Mouse (Mus musculus) stomach, embryonic 16.5 days (tissue): ENCODE results near the gene Ccdc163. TPM values are rescaled to one million over a fixed set of nuclear protein-coding genes. Genes with fewer than 3 reads are reported as not detected.

ENCODE experiments used
- ATAC-seq: fragments of 200-750 bp; cut with Nextera tagmentation; 2 replicates; pipeline ENCODE4 v1.8.0; 2017; ENCODE audit warnings: moderate number of reproducible peaks, moderate TSS enrichment; ENCODE audit not compliant: insufficient read depth, low FRiP score
- H3K27ac ChIP-seq: fragments of 300-500 bp; sonication (generic); 2 replicates; pipeline ENCODE4 v1.5.1; 2014; ENCODE audit warnings: low read length
- H3K27me3 ChIP-seq: fragments of 300-500 bp; sonication (generic); 2 replicates; pipeline ENCODE4 v1.6.1; 2014; ENCODE audit warnings: low read length, control low read depth, mixed read lengths; ENCODE audit not compliant: control insufficient read depth, insufficient read depth
- H3K36me3 ChIP-seq: fragments of 300-500 bp; sonication (generic); 2 replicates; pipeline ENCODE4 v1.6.1; 2014; ENCODE audit warnings: low read length; ENCODE audit not compliant: control insufficient read depth, insufficient read depth
- H3K4me1 ChIP-seq: fragments of 300-500 bp; sonication (generic); 2 replicates; pipeline ENCODE4 v1.6.1; 2014; ENCODE audit warnings: low read length, control low read depth, mixed read lengths; ENCODE audit not compliant: control insufficient read depth, insufficient read depth
- H3K4me2 ChIP-seq: fragments of 300-500 bp; sonication (generic); 2 replicates; pipeline ENCODE4 v1.6.1; 2014; ENCODE audit warnings: low read depth, low read length, mixed read lengths
- H3K4me3 ChIP-seq: fragments of 300-500 bp; sonication (generic); replicated peaks from 2 replicates; pipeline ENCODE4 v1.5.1; 2014; ENCODE audit warnings: mild to moderate bottlenecking, low read length
- H3K9ac ChIP-seq: fragments of 300-500 bp; sonication (generic); 2 replicates; pipeline ENCODE4 v1.6.1; 2014; ENCODE audit warnings: low read length
- H3K9me3 ChIP-seq: fragments of 300-500 bp; sonication (generic); replicated peaks from 2 replicates; pipeline ENCODE4 v1.6.1; 2016; ENCODE audit warnings: low read length, control low read depth; ENCODE audit not compliant: control insufficient read depth
- WGBS: fragments of 180-500 bp; shearing (Covaris S2); extraction: QIAGEN DNeasy Blood & Tissue Kit; methylation state at CpG from one replicate; pipeline ENCODE4 v1.1.7; 2014; 5-methylcytosine and 5-hydroxymethylcytosine counted together
- polyA plus RNA-seq: library from polyadenylated mRNA; unstranded; fragments of >200 nt; fragmentation: Nextera tagmentation; extraction: Ambion mirVana; gene quantifications from 2 replicates; pipeline ENCODE4 v1.2.1, GENCODE M21; 2015

Ccdc163 gene
- polyA plus RNA-seq, 1 experiment from 2014 or later = 27.6 TPM

- WGBS = 82% methylated on average over 3 of the region's 3 CpGs
- ATAC-seq = no peak
- H3K9me3 ChIP-seq = no peaks in the 10 kb centered on the region
Observed at GRCm38 (mm10) chr4:116777079-116777478, 68.8 kb downstream of the Ccdc163 start.

DNA sequence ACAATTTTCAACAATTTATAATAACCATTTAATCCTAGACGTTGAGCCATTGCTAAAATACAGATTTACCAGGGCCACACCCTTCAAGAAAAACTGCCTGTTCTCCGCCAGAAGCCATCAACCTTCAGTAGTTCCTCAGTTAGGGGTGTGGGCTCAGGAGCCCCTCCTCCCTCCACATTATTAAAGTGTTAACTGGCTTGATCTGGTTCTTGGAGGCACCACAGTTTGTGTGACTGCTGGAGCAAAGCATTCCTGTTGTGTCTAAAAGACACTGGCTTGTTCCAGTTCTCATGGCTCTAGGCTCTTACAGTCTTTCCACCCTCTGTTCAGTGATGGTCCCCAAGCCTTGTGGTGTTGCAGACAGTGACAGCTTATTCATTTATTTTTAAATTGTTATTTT, 72.2 kb downstream of the Ccdc163 start:
- Histone ChIP-seq H3K4me2 (no peak overlapping the region), H3K36me3 (no peaks in the 10 kb centered on the region), H3K4me3 (no peak overlapping the region), H3K27ac (no peak overlapping the region), H3K9ac (no peak overlapping the region), H3K9me3 (no peaks in the 10 kb centered on the region), H3K4me1 (no peaks in the 10 kb centered on the region), H3K27me3 (no peaks in the 10 kb centered on the region)
- ATAC-seq = no peak
- 62% methylated on average over 2 of the region's 2 CpGs for WGBS

More at GRCm38 (mm10) chr4:116777079-116777478, 68.8 kb downstream of the Ccdc163 start:
- Histone ChIP-seq H3K27me3 (no peaks in the 10 kb centered on the region), H3K27ac (no peak overlapping the region), H3K4me2 (no peak overlapping the region), H3K4me3 (no peak overlapping the region), H3K9ac (no peak overlapping the region), H3K4me1 (no peaks in the 10 kb centered on the region), H3K36me3 (no peaks in the 10 kb centered on the region)

GRCm38 (mm10) chr4:116781366-116781765, 73.1 kb downstream of the Ccdc163 start:
- H3K27me3 ChIP-seq = no peaks in the 10 kb centered on the region
- 53% methylated on average over 2 of the region's 2 CpGs for WGBS

GRCm38 (mm10) chr4:116782171-116782570, 73.9 kb downstream of the Ccdc163 start:
- Histone ChIP-seq H3K9ac (no peak overlapping the region), H3K4me2 (no peak overlapping the region), H3K4me3 (no peak overlapping the region), H3K4me1 (no peaks in the 10 kb centered on the region), H3K27ac (no peak overlapping the region), H3K27me3 (no peaks in the 10 kb centered on the region), H3K36me3 (no peaks in the 10 kb centered on the region), H3K9me3 (no peaks in the 10 kb centered on the region)
- WGBS = 41% methylated on average over 8 of the region's 8 CpGs
- no peak for ATAC-seq

More at GRCm38 (mm10) chr4:116781366-116781765, 73.1 kb downstream of the Ccdc163 start:
- no peaks in the 10 kb centered on the region for H3K36me3 ChIP-seq
- no peak overlapping the region for H3K27ac ChIP-seq
- H3K4me3 ChIP-seq = no peak overlapping the region
- no peak overlapping the region for H3K9ac ChIP-seq
- no peak for ATAC-seq
- H3K4me1 ChIP-seq = no peaks in the 10 kb centered on the region
- H3K9me3 ChIP-seq = no peaks in the 10 kb centered on the region
- H3K4me2 ChIP-seq = no peak overlapping the region

- H3K9me3 ChIP-seq = no peaks in the 10 kb centered on the region
- ATAC-seq = no peak
- H3K36me3 ChIP-seq = no peaks in the 10 kb centered on the region
- H3K9ac ChIP-seq = no peak overlapping the region
- H3K4me3 ChIP-seq = no peak overlapping the region
- no peak overlapping the region for H3K27ac ChIP-seq
- H3K4me2 ChIP-seq = no peak overlapping the region
- H3K4me1 ChIP-seq = no peaks in the 10 kb centered on the region
- 94% methylated on average over 1 of the region's 1 CpGs for WGBS
- no peaks in the 10 kb centered on the region for H3K27me3 ChIP-seq
Observed at GRCm38 (mm10) chr4:116786587-116786986, 78.3 kb downstream of the Ccdc163 start.

DNA sequence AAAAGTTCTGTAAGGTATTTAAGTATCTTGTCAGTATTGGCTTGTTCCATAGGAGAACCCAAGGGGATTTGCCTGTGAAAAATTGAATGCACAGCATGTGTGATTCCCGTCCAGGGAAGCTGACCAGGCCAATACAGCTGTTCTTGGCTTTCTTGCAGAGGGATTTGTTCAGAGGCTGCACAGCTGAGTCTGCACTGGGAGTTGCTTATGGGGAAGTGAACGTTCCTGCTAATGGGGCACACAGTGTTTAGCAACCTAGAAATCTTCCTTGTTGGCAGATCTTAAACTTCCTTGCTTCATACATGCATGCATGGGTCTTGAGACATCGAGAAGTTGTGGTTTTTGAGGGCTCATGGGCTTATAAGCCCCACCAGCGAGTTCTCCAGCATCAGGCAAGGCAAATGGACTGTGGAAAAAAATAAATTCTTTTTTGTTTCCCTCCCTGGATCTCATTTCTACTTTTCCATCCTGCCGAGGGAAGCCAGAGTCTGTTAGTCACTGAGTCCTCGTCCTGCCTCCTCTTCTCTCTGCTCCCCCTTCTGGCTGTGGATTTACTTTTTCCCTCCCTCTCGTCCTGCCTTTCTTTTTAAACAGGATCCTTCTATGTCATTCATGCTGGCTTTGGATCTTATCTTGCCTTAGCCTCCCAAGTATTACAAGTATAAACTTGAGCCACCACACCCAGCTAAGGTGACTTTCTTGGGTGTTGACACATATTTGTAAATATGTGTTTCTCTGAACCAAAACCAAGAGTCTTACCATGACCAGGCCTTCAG, 79.9 kb downstream of the Ccdc163 start:
- Histone ChIP-seq H3K36me3 (no peaks in the 10 kb centered on the region), H3K27me3 (no peaks in the 10 kb centered on the region), H3K4me1 (no peaks in the 10 kb centered on the region), H3K9me3 (no peaks in the 10 kb centered on the region), H3K4me3 (no peak overlapping the region), H3K27ac (peak overlapping the region; percentile 50), H3K4me2 (no peak overlapping the region; the same call in 1 of the 2 replicates), H3K9ac (0 out of 2 replicates have a peak overlapping the region, but pooled peaks have one; percentile 4)
- no peak for ATAC-seq
- 36% methylated on average over 7 of the region's 7 CpGs for WGBS

GRCm38 (mm10) chr4:116788956-116789355, 80.6 kb downstream of the Ccdc163 start:
- no peak overlapping the region for H3K4me3 ChIP-seq
- H3K4me1 ChIP-seq = no peaks in the 10 kb centered on the region
- H3K36me3 ChIP-seq = no peaks in the 10 kb centered on the region
- peak overlapping the region; percentile 50; the same call in 1 of the 2 replicates for H3K27ac ChIP-seq
- 3% methylated on average over 3 of the region's 3 CpGs for WGBS
- no peak overlapping the region for H3K4me2 ChIP-seq
- no peaks in the 10 kb centered on the region for H3K9me3 ChIP-seq
- H3K27me3 ChIP-seq = no peaks in the 10 kb centered on the region
- ATAC-seq = peak; percentile 68; the same call in 1 of the 2 replicates
- no peak overlapping the region for H3K9ac ChIP-seq

DNA sequence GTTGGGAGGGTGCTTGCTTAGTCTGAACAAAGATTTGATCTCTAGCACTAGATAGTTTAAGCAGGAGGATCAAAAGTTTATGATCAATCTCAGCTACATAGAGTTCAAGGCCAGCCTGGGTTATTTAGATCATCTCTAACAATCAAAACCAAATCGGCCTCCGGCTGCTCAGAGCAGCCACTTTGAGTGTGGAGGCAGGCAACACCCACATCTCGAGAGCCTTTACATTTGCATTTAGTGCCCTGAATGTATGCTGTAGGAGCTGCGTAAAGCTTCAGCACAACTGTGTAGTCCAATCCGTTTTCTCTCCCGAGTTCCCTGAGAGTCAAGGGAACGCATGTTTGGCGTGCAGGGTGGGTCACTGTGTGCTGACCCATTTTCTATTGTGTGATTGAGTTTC, 84.1 kb downstream of the Ccdc163 start:
- WGBS = 80% methylated on average over 8 of the region's 8 CpGs
- H3K9ac ChIP-seq = no peak overlapping the region
- no peak overlapping the region for H3K4me2 ChIP-seq
- no peaks in the 10 kb centered on the region for H3K36me3 ChIP-seq
- no peak overlapping the region for H3K27ac ChIP-seq
- H3K9me3 ChIP-seq = no peaks in the 10 kb centered on the region
- no peak for ATAC-seq
- no peaks in the 10 kb centered on the region for H3K27me3 ChIP-seq
- H3K4me1 ChIP-seq = peaks cover 5% of the 10 kb centered on the region
- H3K4me3 ChIP-seq = no peak overlapping the region

GRCm38 (mm10) chr4:116794273-116794672, 86.0 kb downstream of the Ccdc163 start:
- peaks cover 5% of the 10 kb centered on the region for H3K4me1 ChIP-seq
- H3K27me3 ChIP-seq = no peaks in the 10 kb centered on the region
- H3K9ac ChIP-seq = no peak overlapping the region
- no peak for ATAC-seq
- no peak overlapping the region for H3K4me3 ChIP-seq
- H3K27ac ChIP-seq = no peak overlapping the region
- H3K36me3 ChIP-seq = no peaks in the 10 kb centered on the region
- no peak overlapping the region for H3K4me2 ChIP-seq
- no peaks in the 10 kb centered on the region for H3K9me3 ChIP-seq
- 78% methylated on average over 2 of the region's 2 CpGs for WGBS
